Mouse (Mus musculus) gastrocnemius, postnatal 4 days (tissue): ENCODE data around the gene Higd1c. TPM values are rescaled to one million over a fixed set of nuclear protein-coding genes. Genes with fewer than 3 reads are reported as not detected.

Experiments
- DNase-seq, 2 experiments: peaks; one replicate each; pipeline ENCODE4 v3.0.0; 2021 to 2022; ENCODE audit warnings: low spot score in 2 of 2, mixed read lengths in 2 of 2
- total RNA-seq, 2 experiments: library from RNA; stranded (reverse); gene quantifications; 2 replicates each; pipeline ENCODE4 v1.2.3; 2021

Gene Higd1c
- total RNA-seq, 2 experiments from 2014 or later: not detected

GRCm38 (mm10) chr15:100433234-100433633 is 68.9 kb downstream of the Higd1c start:
- DNase-seq: no peak

Other genes starting within 250 kb of the Higd1c start
- gene Atf1, start 136.7 kb upstream of the Higd1c start, total RNA-seq: 10 to 100 TPM; 66.1 to 68.7 TPM
- gene Tmprss12, start 83.7 kb upstream of the Higd1c start, total RNA-seq: not detected
- gene Mettl7a1, start 60.4 kb upstream of the Higd1c start, total RNA-seq: 10 to 100 TPM; 20.1 to 22.2 TPM
- gene Mettl7a3, start 29.6 kb upstream of the Higd1c start, total RNA-seq: under 1 TPM; 0.17 to 0.18 TPM
- not detected for gene Methig1, start 11.4 kb upstream of the Higd1c start, total RNA-seq
- under 1 TPM; 0.23 to 0.25 TPM for gene Mettl7a2, start 11.3 kb upstream of the Higd1c start, total RNA-seq
- not detected for gene Gm5475, start 57.6 kb downstream of the Higd1c start, total RNA-seq
- 10 to 100 TPM; 28.0 to 28.6 TPM for gene Slc11a2, start 60.5 kb downstream of the Higd1c start, total RNA-seq
- 10 to 100 TPM; 20.9 to 24.1 TPM for gene Letmd1, start 104.5 kb downstream of the Higd1c start, total RNA-seq
- gene Csrnp2, start 130.9 kb downstream of the Higd1c start, total RNA-seq: 1 to 10 TPM; 5.7 to 5.9 TPM
- gene Tfcp2, start 187.5 kb downstream of the Higd1c start, total RNA-seq: 10 to 100 TPM; 20.4 to 23.9 TPM
- 10 to 100 TPM; 15.2 TPM for gene Pou6f1, start 235.4 kb downstream of the Higd1c start, total RNA-seq